Mouse (Mus musculus): ENCODE measurements around the gene Clcnka. TPM values are rescaled to one million over a fixed set of nuclear protein-coding genes. Genes with fewer than 3 reads are reported as not detected.

The Clcnka gene
- polyA plus RNA-seq, 1 experiment, result not detected

GRCm38 (mm10) chr4:141365126-141365525 lies 33.4 kb downstream of the Clcnka start:
- peaks cover 4% of the 10 kb centered on the region; the same call in 1 of the 2 replicates for H3K4me1 ChIP-seq (ENCODE audit: control insufficient read depth, insufficient read depth, low read length)
- no peak for DNase-seq
- H3K27ac ChIP-seq (ENCODE audit: insufficient read depth, low read length), result no peak overlapping the region
- no peaks in the 10 kb centered on the region for H3K27me3 ChIP-seq (ENCODE audit: control insufficient read depth, insufficient read depth, low read length)
- TF ChIP-seq CTCF (IDR thresholded peaks at IDR 0.05; ENCODE audit: borderline replicate concordance, insufficient read depth, low read depth, low read length), result no peak
- TF ChIP-seq POLR2A (IDR thresholded peaks at IDR 0.05; ENCODE audit: borderline replicate concordance, insufficient read depth, low read length), result no peak
- WGBS, result 30% methylated on average over 8 of the region's 8 CpGs
- no peak overlapping the region for H3K4me3 ChIP-seq (replicated peaks; ENCODE audit: insufficient read depth, low read depth, low read length)

- TF ChIP-seq POLR2A (IDR thresholded peaks at IDR 0.05; ENCODE audit: borderline replicate concordance, insufficient read depth, low read length), result no peak
- TF ChIP-seq CTCF (IDR thresholded peaks at IDR 0.05; ENCODE audit: borderline replicate concordance, insufficient read depth, low read depth, low read length), result peak; percentile 86
- Histone ChIP-seq H3K4me3 (replicated peaks; ENCODE audit: insufficient read depth, low read depth, low read length) (no peak overlapping the region), H3K4me1 (ENCODE audit: control insufficient read depth, insufficient read depth, low read length) (peaks cover 4% of the 10 kb centered on the region; the same call in 1 of the 2 replicates), H3K27ac (ENCODE audit: insufficient read depth, low read length) (no peak overlapping the region), H3K27me3 (ENCODE audit: control insufficient read depth, insufficient read depth, low read length) (no peaks in the 10 kb centered on the region)
- peak; percentile 61 to 75 for DNase-seq
- 28% methylated on average over 11 of the region's 11 CpGs for WGBS
Measured at GRCm38 (mm10) chr4:141362937-141363548, 35.5 kb downstream of the Clcnka start.

- no peak for TF ChIP-seq POLR2A (IDR thresholded peaks at IDR 0.05; ENCODE audit: borderline replicate concordance, insufficient read depth, low read length)
- TF ChIP-seq CTCF (IDR thresholded peaks at IDR 0.05; ENCODE audit: borderline replicate concordance, insufficient read depth, low read depth, low read length), result peak; percentile 31; the same call in 1 of the 2 replicates
- H3K4me1 ChIP-seq (ENCODE audit: control insufficient read depth, insufficient read depth, low read length), result peaks cover 4% of the 10 kb centered on the region
- no peak overlapping the region for H3K27ac ChIP-seq (ENCODE audit: insufficient read depth, low read length)
- 38% methylated on average over 7 of the region's 7 CpGs for WGBS
- no peak overlapping the region for H3K4me3 ChIP-seq (replicated peaks; ENCODE audit: insufficient read depth, low read depth, low read length)
- no peak for DNase-seq
- no peaks in the 10 kb centered on the region for H3K27me3 ChIP-seq (ENCODE audit: control insufficient read depth, insufficient read depth, low read length)
Measured at GRCm38 (mm10) chr4:141360846-141361245, 37.7 kb downstream of the Clcnka start.

GRCm38 (mm10) chr4:141359222-141359621 lies 39.3 kb downstream of the Clcnka start:
- TF ChIP-seq POLR2A (IDR thresholded peaks at IDR 0.05; ENCODE audit: borderline replicate concordance, insufficient read depth, low read length) (no peak), CTCF (IDR thresholded peaks at IDR 0.05; ENCODE audit: borderline replicate concordance, insufficient read depth, low read depth, low read length) (no peak)
- DNase-seq, result no peak
- 84% methylated on average over 6 of the region's 6 CpGs for WGBS
- H3K4me3 ChIP-seq (replicated peaks; ENCODE audit: insufficient read depth, low read depth, low read length), result no peak overlapping the region
- no peak overlapping the region for H3K27ac ChIP-seq (ENCODE audit: insufficient read depth, low read length)
- H3K27me3 ChIP-seq (ENCODE audit: control insufficient read depth, insufficient read depth, low read length), result no peaks in the 10 kb centered on the region
- H3K4me1 ChIP-seq (ENCODE audit: control insufficient read depth, insufficient read depth, low read length), result peaks cover 4% of the 10 kb centered on the region

GRCm38 (mm10) chr4:141357811-141358210 lies 40.7 kb downstream of the Clcnka start:
- Histone ChIP-seq H3K4me1 (ENCODE audit: control insufficient read depth, insufficient read depth, low read length) (peaks cover under 1% of the 10 kb centered on the region), H3K27me3 (ENCODE audit: control insufficient read depth, insufficient read depth, low read length) (no peaks in the 10 kb centered on the region), H3K4me3 (replicated peaks; ENCODE audit: insufficient read depth, low read depth, low read length) (no peak overlapping the region), H3K27ac (ENCODE audit: insufficient read depth, low read length) (no peak overlapping the region)
- TF ChIP-seq POLR2A (IDR thresholded peaks at IDR 0.05; ENCODE audit: borderline replicate concordance, insufficient read depth, low read length) (no peak), CTCF (IDR thresholded peaks at IDR 0.05; ENCODE audit: borderline replicate concordance, insufficient read depth, low read depth, low read length) (no peak)
- no peak for DNase-seq

GRCm38 (mm10) chr4:141353868-141354267 lies 44.7 kb downstream of the Clcnka start:
- 70% methylated on average over 8 of the region's 8 CpGs for WGBS
- TF ChIP-seq POLR2A (IDR thresholded peaks at IDR 0.05; ENCODE audit: borderline replicate concordance, insufficient read depth, low read length) (no peak), CTCF (IDR thresholded peaks at IDR 0.05; ENCODE audit: borderline replicate concordance, insufficient read depth, low read depth, low read length) (no peak)
- no peaks in the 10 kb centered on the region for H3K27me3 ChIP-seq (ENCODE audit: control insufficient read depth, insufficient read depth, low read length)
- no peaks in the 10 kb centered on the region; the same call in 1 of the 2 replicates for H3K4me1 ChIP-seq (ENCODE audit: control insufficient read depth, insufficient read depth, low read length)
- no peak overlapping the region for H3K4me3 ChIP-seq (replicated peaks; ENCODE audit: insufficient read depth, low read depth, low read length)
- no peak overlapping the region for H3K27ac ChIP-seq (ENCODE audit: insufficient read depth, low read length)
- no peak for DNase-seq

GRCm38 (mm10) chr4:141352986-141353385 lies 45.5 kb downstream of the Clcnka start:
- no peak overlapping the region for H3K4me3 ChIP-seq (replicated peaks; ENCODE audit: insufficient read depth, low read depth, low read length)
- H3K27ac ChIP-seq (ENCODE audit: insufficient read depth, low read length), result no peak overlapping the region
- no peaks in the 10 kb centered on the region for H3K27me3 ChIP-seq (ENCODE audit: control insufficient read depth, insufficient read depth, low read length)
- DNase-seq, result no peak
- TF ChIP-seq CTCF (IDR thresholded peaks at IDR 0.05; ENCODE audit: borderline replicate concordance, insufficient read depth, low read depth, low read length) (no peak), POLR2A (IDR thresholded peaks at IDR 0.05; ENCODE audit: borderline replicate concordance, insufficient read depth, low read length) (no peak)
- WGBS, result 81% methylated on average over 5 of the region's 5 CpGs
- H3K4me1 ChIP-seq (ENCODE audit: control insufficient read depth, insufficient read depth, low read length), result no peaks in the 10 kb centered on the region; the same call in 1 of the 2 replicates

- Histone ChIP-seq H3K27ac (ENCODE audit: insufficient read depth, low read length) (no peak overlapping the region), H3K4me1 (ENCODE audit: control insufficient read depth, insufficient read depth, low read length) (no peaks in the 10 kb centered on the region; the same call in 1 of the 2 replicates), H3K27me3 (ENCODE audit: control insufficient read depth, insufficient read depth, low read length) (no peaks in the 10 kb centered on the region), H3K4me3 (replicated peaks; ENCODE audit: insufficient read depth, low read depth, low read length) (no peak overlapping the region)
- 65% methylated on average over 7 of the region's 7 CpGs for WGBS
- no peak for TF ChIP-seq POLR2A (IDR thresholded peaks at IDR 0.05; ENCODE audit: borderline replicate concordance, insufficient read depth, low read length)
- no peak for TF ChIP-seq CTCF (IDR thresholded peaks at IDR 0.05; ENCODE audit: borderline replicate concordance, insufficient read depth, low read depth, low read length)
- no peak for DNase-seq
Measured at GRCm38 (mm10) chr4:141351972-141352371, 46.6 kb downstream of the Clcnka start.
